Mouse (Mus musculus): Measurements from ENCODE around the gene Slc35f5. TPM values are rescaled to one million over a fixed set of nuclear protein-coding genes. Genes with fewer than 3 reads are reported as not detected.

The Slc35f5 gene
- polyA plus RNA-seq, 1 experiment from 2014 or later, result 28.8 TPM

- H3K27ac ChIP-seq, result no peak overlapping the region
Observed at GRCm38 (mm10) chr1:125542008-125542999, 18.1 kb upstream of the Slc35f5 start.

GRCm38 (mm10) chr1:125549872-125550271, 10.5 kb upstream of the Slc35f5 start:
- Histone ChIP-seq H3K36me3 (no peaks in the 10 kb centered on the region), H3K27ac (no peak overlapping the region), H3K9me3 (no peaks in the 10 kb centered on the region), H3K4me3 (replicated peaks) (no peak overlapping the region), H3K4me1 (replicated peaks) (no peaks in the 10 kb centered on the region), H3K4me2 (replicated peaks) (no peak overlapping the region), H3K9ac (replicated peaks) (no peak overlapping the region), H3K27me3 (no peaks in the 10 kb centered on the region)
- no peak for ATAC-seq
- WGBS, result 46% methylated on average over 1 of the region's 1 CpGs

More at GRCm38 (mm10) chr1:125542008-125542999, 18.1 kb upstream of the Slc35f5 start:
- Histone ChIP-seq H3K9ac (replicated peaks) (no peak overlapping the region), H3K9me3 (no peaks in the 10 kb centered on the region), H3K4me3 (replicated peaks) (no peak overlapping the region), H3K4me2 (replicated peaks) (no peak overlapping the region), H3K36me3 (no peaks in the 10 kb centered on the region), H3K27me3 (no peaks in the 10 kb centered on the region), H3K4me1 (replicated peaks) (no peaks in the 10 kb centered on the region)
- WGBS, result 84% methylated on average over 7 of the region's 7 CpGs
- no peak for ATAC-seq

GRCm38 (mm10) chr1:125550359-125550758, 10.0 kb upstream of the Slc35f5 start:
- Histone ChIP-seq H3K9me3 (no peaks in the 10 kb centered on the region), H3K27ac (no peak overlapping the region), H3K4me1 (replicated peaks) (no peaks in the 10 kb centered on the region), H3K9ac (replicated peaks) (no peak overlapping the region), H3K4me2 (replicated peaks) (no peak overlapping the region), H3K27me3 (no peaks in the 10 kb centered on the region), H3K4me3 (replicated peaks) (no peak overlapping the region), H3K36me3 (no peaks in the 10 kb centered on the region)
- ATAC-seq, result no peak
- 81% methylated on average over 1 of the region's 1 CpGs for WGBS

GRCm38 (mm10) chr1:125551564-125551963, 8.8 kb upstream of the Slc35f5 start:
- no peaks in the 10 kb centered on the region for H3K4me1 ChIP-seq (replicated peaks)
- WGBS, result 97% methylated on average over 2 of the region's 2 CpGs
- no peaks in the 10 kb centered on the region for H3K9me3 ChIP-seq
- no peak overlapping the region for H3K4me3 ChIP-seq (replicated peaks)
- no peak overlapping the region for H3K27ac ChIP-seq
- ATAC-seq, result no peak
- no peak overlapping the region for H3K4me2 ChIP-seq (replicated peaks)
- no peak overlapping the region for H3K9ac ChIP-seq (replicated peaks)
- no peaks in the 10 kb centered on the region for H3K27me3 ChIP-seq
- no peaks in the 10 kb centered on the region for H3K36me3 ChIP-seq

GRCm38 (mm10) chr1:125559261-125559660, 1.1 kb upstream of the Slc35f5 start:
- 89% methylated on average over 3 of the region's 3 CpGs for WGBS
- Histone ChIP-seq H3K4me2 (replicated peaks) (no peak overlapping the region), H3K4me3 (replicated peaks) (peak overlapping the region; percentile 81; the same call in 1 of the 2 replicates), H3K36me3 (no peaks in the 10 kb centered on the region), H3K9me3 (no peaks in the 10 kb centered on the region), H3K27ac (no peak overlapping the region), H3K9ac (replicated peaks) (no peak overlapping the region), H3K27me3 (no peaks in the 10 kb centered on the region), H3K4me1 (replicated peaks) (peaks cover 13% of the 10 kb centered on the region)
- no peak for ATAC-seq

- peak overlapping the region; percentile 70 for H3K4me2 ChIP-seq (replicated peaks)
- H3K36me3 ChIP-seq, result no peaks in the 10 kb centered on the region
- peak overlapping the region; percentile 91 for H3K9ac ChIP-seq (replicated peaks)
- no peak for ATAC-seq
- WGBS, result 32% methylated on average over 2 of the region's 2 CpGs
- H3K27me3 ChIP-seq, result no peaks in the 10 kb centered on the region
- H3K27ac ChIP-seq, result peak overlapping the region; percentile 90
- H3K9me3 ChIP-seq, result no peaks in the 10 kb centered on the region
- peaks cover 13% of the 10 kb centered on the region for H3K4me1 ChIP-seq (replicated peaks)
- peak overlapping the region; percentile 81 for H3K4me3 ChIP-seq (replicated peaks)
Observed at GRCm38 (mm10) chr1:125559721-125560120, 674 bp upstream of the Slc35f5 start.

GRCm38 (mm10) chr1:125561206-125561605, 811 bp downstream of the Slc35f5 start:
- no peaks in the 10 kb centered on the region for H3K9me3 ChIP-seq
- H3K4me3 ChIP-seq (replicated peaks), result peak overlapping the region; percentile 81
- H3K27me3 ChIP-seq, result no peaks in the 10 kb centered on the region
- peaks cover 13% of the 10 kb centered on the region for H3K4me1 ChIP-seq (replicated peaks)
- peak overlapping the region; percentile 70 for H3K4me2 ChIP-seq (replicated peaks)
- H3K9ac ChIP-seq (replicated peaks), result peak overlapping the region; percentile 91
- H3K36me3 ChIP-seq, result no peaks in the 10 kb centered on the region
- ATAC-seq, result peak; percentile 49
- under 1% methylated on average over 29 of the region's 29 CpGs for WGBS
- H3K27ac ChIP-seq, result peak overlapping the region; percentile 90

GRCm38 (mm10) chr1:125561841-125562240, 1.4 kb downstream of the Slc35f5 start:
- H3K9me3 ChIP-seq, result no peaks in the 10 kb centered on the region
- H3K36me3 ChIP-seq, result no peaks in the 10 kb centered on the region
- no peak for ATAC-seq
- peak overlapping the region; percentile 70 for H3K4me2 ChIP-seq (replicated peaks)
- peak overlapping the region; percentile 81 for H3K4me3 ChIP-seq (replicated peaks)
- H3K27me3 ChIP-seq, result no peaks in the 10 kb centered on the region
- H3K4me1 ChIP-seq (replicated peaks), result peaks cover 13% of the 10 kb centered on the region
- H3K9ac ChIP-seq (replicated peaks), result peak overlapping the region; percentile 91; the same call in 1 of the 2 replicates
- WGBS, result 66% methylated on average over 4 of the region's 4 CpGs
- no peak overlapping the region for H3K27ac ChIP-seq

GRCm38 (mm10) chr1:125568126-125568525, 7.7 kb downstream of the Slc35f5 start:
- Histone ChIP-seq H3K27ac (no peak overlapping the region), H3K4me3 (replicated peaks) (no peak overlapping the region), H3K4me1 (replicated peaks) (no peaks in the 10 kb centered on the region), H3K27me3 (no peaks in the 10 kb centered on the region), H3K9ac (replicated peaks) (no peak overlapping the region), H3K36me3 (peaks cover 39% of the 10 kb centered on the region), H3K4me2 (replicated peaks) (no peak overlapping the region), H3K9me3 (no peaks in the 10 kb centered on the region)
- WGBS, result 80% methylated on average over 4 of the region's 4 CpGs
- no peak for ATAC-seq

GRCm38 (mm10) chr1:125574219-125574618, 13.8 kb downstream of the Slc35f5 start:
- H3K9me3 ChIP-seq, result no peaks in the 10 kb centered on the region
- ATAC-seq, result no peak
- no peaks in the 10 kb centered on the region; the same call in 1 of the 2 replicates for H3K4me1 ChIP-seq (replicated peaks)
- no peak overlapping the region for H3K27ac ChIP-seq
- H3K27me3 ChIP-seq, result no peaks in the 10 kb centered on the region
- no peak overlapping the region for H3K4me2 ChIP-seq (replicated peaks)
- peaks cover 71% of the 10 kb centered on the region for H3K36me3 ChIP-seq
- H3K4me3 ChIP-seq (replicated peaks), result no peak overlapping the region
- WGBS, result 78% methylated on average over 2 of the region's 2 CpGs
- no peak overlapping the region for H3K9ac ChIP-seq (replicated peaks)

GRCm38 (mm10) chr1:125575458-125576114, 15.2 kb downstream of the Slc35f5 start:
- 89% methylated on average over 10 of the region's 10 CpGs for WGBS
- Histone ChIP-seq H3K4me2 (replicated peaks) (no peak overlapping the region), H3K27ac (no peak overlapping the region), H3K4me3 (replicated peaks) (no peak overlapping the region), H3K27me3 (no peaks in the 10 kb centered on the region), H3K36me3 (peaks cover 63% of the 10 kb centered on the region), H3K4me1 (replicated peaks) (no peaks in the 10 kb centered on the region; the same call in 1 of the 2 replicates), H3K9me3 (no peaks in the 10 kb centered on the region), H3K9ac (replicated peaks) (no peak overlapping the region)
- no peak for ATAC-seq

GRCm38 (mm10) chr1:125576965-125577364, 16.6 kb downstream of the Slc35f5 start:
- 0 out of 2 replicates have a peak overlapping the region, but pooled peaks have one; percentile 10 for H3K27ac ChIP-seq
- H3K9me3 ChIP-seq, result no peaks in the 10 kb centered on the region
- H3K36me3 ChIP-seq, result peaks cover 71% of the 10 kb centered on the region
- no peak for ATAC-seq
- no peaks in the 10 kb centered on the region; the same call in 1 of the 2 replicates for H3K4me1 ChIP-seq (replicated peaks)
- no peak overlapping the region for H3K4me2 ChIP-seq (replicated peaks)
- no peak overlapping the region for H3K4me3 ChIP-seq (replicated peaks)
- no peak overlapping the region for H3K9ac ChIP-seq (replicated peaks)
- H3K27me3 ChIP-seq, result no peaks in the 10 kb centered on the region
